Comparison of ENCODE assay signal across 8 mouse cellular contexts in the genomic region with DNA sequence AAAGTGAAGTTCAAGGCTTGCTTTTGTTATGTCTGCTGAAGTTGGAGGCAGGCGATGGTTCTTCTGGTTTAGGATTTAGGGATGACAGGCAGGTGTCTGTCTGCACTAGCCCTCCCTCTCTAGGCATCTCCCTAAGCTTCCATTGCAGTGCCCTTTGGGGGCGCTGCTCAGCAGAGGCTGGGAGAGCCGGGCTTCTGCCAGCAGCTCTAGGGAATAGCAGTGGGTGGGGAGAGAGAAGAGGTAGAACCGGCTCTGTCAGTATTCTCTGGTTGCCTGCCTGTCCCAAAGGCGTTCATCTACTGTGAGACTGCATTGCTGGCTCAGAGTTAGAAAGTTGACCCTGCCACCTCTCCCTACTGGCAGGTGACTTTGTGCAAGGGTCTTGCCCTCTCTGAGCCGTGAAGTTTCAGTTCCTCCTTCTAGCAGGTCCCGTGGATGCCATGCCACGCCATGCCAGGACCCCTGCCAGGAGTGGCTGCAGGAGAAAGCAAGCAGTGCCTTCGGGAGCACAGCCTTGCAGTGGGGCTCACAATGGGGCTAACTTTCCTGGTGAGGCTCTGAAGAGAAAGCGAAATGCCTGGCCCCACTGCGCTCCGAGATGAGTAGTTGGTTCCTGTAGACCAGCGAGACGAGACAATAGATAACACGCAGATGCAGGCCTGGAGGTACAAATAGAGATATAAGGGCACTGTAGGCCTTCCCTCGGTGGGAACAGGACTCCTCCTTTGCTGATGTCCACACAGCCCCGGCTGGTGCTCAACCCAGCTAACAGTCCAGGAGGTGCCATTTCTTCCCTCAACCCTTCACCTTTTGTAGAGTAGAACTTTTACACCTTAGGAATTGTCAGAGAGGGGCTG. TPM values are rescaled to one million over a fixed set of nuclear protein-coding genes. Genes with fewer than 3 reads are reported as not detected.
DNase-seq lines count a peak whose midpoint lies in the region; ATAC-seq and TF ChIP-seq lines count a peak whose summit lies in the region.

No protein-coding gene starts in this region.

- TF ChIP-seq CTCF in heart, postnatal 0 days (IDR thresholded peaks at IDR 0.05; ENCODE audit: low read depth), result peak; percentile 24; the same call in 1 of the 2 replicates
- peak; percentile 10; the same call in 1 of the 2 replicates for TF ChIP-seq CTCF in bone marrow, adult 2 months (IDR thresholded peaks at IDR 0.05; ENCODE audit: control insufficient read depth, insufficient read depth, low read length)

- DNase-seq in heart, postnatal 0 days (ENCODE audit: low spot score), result no peak
- DNase-seq in heart, postnatal 36 days, result no peak
- no peak for DNase-seq in adipocyte (ENCODE audit: low spot score)
- DNase-seq in right cerebral cortex, postnatal 4 days, result no peak
- DNase-seq in frontal cortex, postnatal 14 days (ENCODE audit: low spot score in 2 of 2), result no peak

- peak overlapping the region; percentile 36; the same call in 1 of the 2 replicates for H3K27ac ChIP-seq in heart, postnatal 0 days (ENCODE audit: low read depth)
- H3K27ac ChIP-seq in bone marrow, adult 2 months (ENCODE audit: control insufficient read depth, insufficient read depth, low read depth, low read length, poor library complexity), result no peak overlapping the region
- peak overlapping the region; percentile 78 for H3K27ac ChIP-seq in lung, embryonic 15.5 days

- TF ChIP-seq POLR2A in bone marrow, adult 2 months (IDR thresholded peaks at IDR 0.05; ENCODE audit: borderline replicate concordance, control insufficient read depth, low read depth, low read length), result no peak

- H3K27me3 ChIP-seq in heart, postnatal 0 days (ENCODE audit: control insufficient read depth, insufficient read depth, low read length), result no peaks in the 10 kb centered on the region
- no peaks in the 10 kb centered on the region for H3K27me3 ChIP-seq in lung, embryonic 15.5 days

- 55% methylated on average over 17 of the region's 17 CpGs for WGBS in heart, postnatal 0 days
- WGBS in bone marrow, adult 2 months, result 41% methylated on average over 17 of the region's 17 CpGs
- WGBS in lung, embryonic 15.5 days, result 55% methylated on average over 17 of the region's 17 CpGs

- TF ChIP-seq EP300 in heart, postnatal 0 days (IDR thresholded peaks at IDR 0.05; ENCODE audit: low read depth), result no peak

- peaks cover 54% of the 10 kb centered on the region for H3K4me1 ChIP-seq in heart, postnatal 0 days (ENCODE audit: control insufficient read depth, insufficient read depth)
- peaks cover 19% of the 10 kb centered on the region for H3K4me1 ChIP-seq in bone marrow, adult 2 months (ENCODE audit: control insufficient read depth, insufficient read depth, low read length)
- H3K4me1 ChIP-seq in lung, embryonic 15.5 days, result peaks cover 85% of the 10 kb centered on the region

- no peak overlapping the region for H3K9ac ChIP-seq in heart, postnatal 0 days (replicated peaks; ENCODE audit: low read depth, low read length)
- H3K9ac ChIP-seq in lung, embryonic 15.5 days, result no peak overlapping the region

- H3K9me3 ChIP-seq in heart, postnatal 0 days (replicated peaks; ENCODE audit: control insufficient read depth, low read length), result no peaks in the 10 kb centered on the region
- H3K9me3 ChIP-seq in lung, embryonic 15.5 days, result no peaks in the 10 kb centered on the region

- H3K4me2 ChIP-seq in heart, postnatal 0 days (ENCODE audit: low read depth, low read length), result no peak overlapping the region
- H3K4me2 ChIP-seq in lung, embryonic 15.5 days, result peak overlapping the region; percentile 15; the same call in 1 of the 2 replicates

- peaks cover 4% of the 10 kb centered on the region; the same call in 1 of the 2 replicates for H3K36me3 ChIP-seq in heart, postnatal 0 days (replicated peaks; ENCODE audit: control insufficient read depth, insufficient read depth, low read length)
- H3K36me3 ChIP-seq in lung, embryonic 15.5 days, result peaks cover 2% of the 10 kb centered on the region; the same call in 1 of the 2 replicates

- H3K4me3 ChIP-seq in heart, postnatal 0 days (ENCODE audit: low read depth, low read length), result no peak overlapping the region
- no peak overlapping the region for H3K4me3 ChIP-seq in bone marrow, adult 2 months (replicated peaks; ENCODE audit: control insufficient read depth, low read depth, low read length)
- no peak overlapping the region for H3K4me3 ChIP-seq in lung, embryonic 15.5 days

- ATAC-seq in heart, postnatal 0 days (ENCODE audit: insufficient read depth, low read depth), result no peak
- peak; percentile 54 for ATAC-seq in granulocyte monocyte progenitor cell, adult 5-6 weeks (replicated peaks; ENCODE audit: poor library complexity, severe bottlenecking)
- no peak for ATAC-seq in lung, embryonic 15.5 days (ENCODE audit: borderline replicate concordance, extremely low read depth, low FRiP score, low TSS enrichment)

- intact Hi-C loops in heart, postnatal 36 days (cut with DNase I), result no loop called here

RNA-seq across cellular contexts. Expression of gene Capzb, which starts 19.5 kb away (rescaled TPM):
- total RNA-seq in heart, postnatal 0 days (2014; rRNA removed; ENCODE audit: low replicate concordance), result 131 and 177 TPM in 2 replicates
- polyA plus RNA-seq in heart, postnatal 0 days (2015; fragmentation: Nextera tagmentation; extraction: Ambion mirVana), result 355 and 363 TPM in 2 replicates
- 100 to 1,000 TPM; 393 to 443 TPM for total RNA-seq in heart, postnatal 36 days (2021)
- polyA plus RNA-seq in bone marrow, adult 2 months (2011; ENCODE audit: insufficient read depth, insufficient read length, low replicate concordance, missing spikeins), result 104 and 160 TPM in 2 replicates
- 374 and 389 TPM in 2 replicates for total RNA-seq in granulocyte monocyte progenitor cell, adult 5-6 weeks (2014; fragmentation: Nextera tagmentation)
- 129 and 155 TPM in 2 replicates for total RNA-seq in granulocyte monocyte progenitor cell, adult 5-6 weeks (2017)
- polyA plus RNA-seq in lung, embryonic 15.5 days (2015; fragmentation: Nextera tagmentation; extraction: Ambion mirVana), result 454 and 467 TPM in 2 replicates
